Comparison of ENCODE assay signal across 17 mouse cellular contexts in the genomic region with DNA sequence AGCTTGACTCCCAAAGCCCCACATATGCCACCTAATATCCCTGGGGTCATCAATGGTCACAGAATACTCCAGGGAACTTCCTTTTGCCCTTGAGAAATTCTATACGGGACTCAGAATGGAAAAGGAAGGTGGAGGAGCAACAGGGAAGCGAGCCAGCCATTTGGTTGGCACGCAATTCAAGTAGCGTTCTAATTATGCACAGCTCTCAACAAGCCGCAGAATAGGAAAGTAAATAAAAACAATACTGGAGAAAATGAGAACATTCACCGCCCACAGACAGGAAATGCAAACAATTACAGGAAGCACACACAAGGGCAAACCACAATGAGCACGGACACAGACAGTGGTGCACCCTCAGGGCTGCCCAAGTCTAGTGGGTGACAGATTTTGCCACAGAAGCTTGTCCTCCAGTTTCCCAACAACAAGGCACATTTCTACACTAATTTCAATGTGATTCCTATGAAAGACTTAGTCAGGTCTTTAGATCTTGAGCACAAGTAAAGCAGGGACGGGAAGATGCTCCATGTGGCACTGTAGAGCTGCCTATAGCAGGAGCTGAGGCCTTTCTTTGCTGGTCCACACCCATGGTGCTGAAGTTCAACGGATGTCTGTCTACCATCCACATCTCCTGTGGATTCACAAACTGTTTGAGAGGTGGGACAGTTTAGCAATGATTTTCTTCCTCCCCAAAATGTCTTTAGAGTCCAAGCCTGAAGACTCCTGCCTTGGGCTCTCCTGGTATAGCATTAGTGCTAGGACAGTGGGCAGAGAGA.
DNase-seq lines count a peak whose midpoint lies in the region; ATAC-seq and TF ChIP-seq lines count a peak whose summit lies in the region.
"Had no signal": no experiment of that assay in that cellular context is flagged by ENCODE, and none has a peak within 500 bp of the region (broad histone marks: within the 10 kb centered on the region; RNA-seq: fewer than 3 reads in every experiment).

No protein-coding gene starts in this region.

- H3K9me3 ChIP-seq in hindbrain, embryonic 10.5 days = no peaks in the 10 kb centered on the region
- H3K9me3 ChIP-seq in hindbrain, postnatal 0 days (ENCODE audit: low read length) = no peaks in the 10 kb centered on the region
- H3K9me3 ChIP-seq: hindbrain, embryonic 13.5 days; lung, embryonic 15.5 days had no signal

- no peaks in the 10 kb centered on the region for H3K27me3 ChIP-seq in hindbrain, embryonic 10.5 days (ENCODE audit: insufficient read depth, poor library complexity, severe bottlenecking)
- no peaks in the 10 kb centered on the region for H3K27me3 ChIP-seq in hindbrain, postnatal 0 days (ENCODE audit: insufficient read depth, low read length)
- H3K27me3 ChIP-seq: hindbrain, embryonic 13.5 days; lung, embryonic 15.5 days had no signal

- no peak for ATAC-seq in cerebellum, adult (ENCODE audit: insufficient number of reproducible peaks, low FRiP score, low TSS enrichment)
- no peak for ATAC-seq in hindbrain, postnatal 0 days
- ATAC-seq: intestine, embryonic 16.5 days had no signal

- peaks cover 38% of the 10 kb centered on the region for H3K4me1 ChIP-seq in hindbrain, embryonic 10.5 days (replicated peaks)
- H3K4me1 ChIP-seq in hindbrain, postnatal 0 days (ENCODE audit: insufficient read depth, low read length) = peaks cover 21% of the 10 kb centered on the region
- peaks cover 38% of the 10 kb centered on the region for H3K4me1 ChIP-seq in brown adipose tissue, adult 24 weeks (ENCODE audit: control insufficient read depth, insufficient read depth, insufficient read length, low read length)

- no peak overlapping the region for H3K9ac ChIP-seq in hindbrain, postnatal 0 days (replicated peaks; ENCODE audit: low read length)
- H3K9ac ChIP-seq: hindbrain, embryonic 13.5 days; lung, embryonic 15.5 days had no signal

- peak; percentile 39 to 58 for DNase-seq in cerebellum, postnatal 25 days
- no peak for DNase-seq in hindbrain, embryonic 10.5 days (ENCODE audit: low spot score)
- DNase-seq in hindbrain, postnatal 0 days (ENCODE audit: low spot score) = no peak
- DNase-seq in 416B (ENCODE audit: low read depth) = peak; percentile 21
- DNase-seq in retina, embryonic 14.5 days (ENCODE audit: low spot score) = no peak
- DNase-seq in embryo, embryonic 9.5 days (ENCODE audit: extremely low spot score) = no peak
- DNase-seq: adrenal gland, postnatal 14 days; B cell, adult 2 months; embryo, embryonic 11 days; gastrocnemius, postnatal 36 days; kidney, postnatal 10 days; thymus, adult 18-20 months had no signal

- WGBS in hindbrain, embryonic 10.5 days = 86% methylated on average over 9 of the region's 9 CpGs
- 53% methylated on average over 9 of the region's 9 CpGs for WGBS in hindbrain, postnatal 0 days

- H3K27ac ChIP-seq in hindbrain, embryonic 10.5 days = 0 out of 2 replicates have a peak overlapping the region, but pooled peaks have one; percentile 23
- H3K27ac ChIP-seq in hindbrain, postnatal 0 days = no peak overlapping the region
- H3K27ac ChIP-seq in brown adipose tissue, adult 24 weeks (replicated peaks; ENCODE audit: low read depth, low read length) = peak overlapping the region; percentile 26; the same call in 1 of the 2 replicates
- H3K27ac ChIP-seq: hindbrain, embryonic 13.5 days; lung, embryonic 15.5 days had no signal

- no peak for TF ChIP-seq CTCF in hindbrain, postnatal 0 days (IDR thresholded peaks at IDR 0.05; ENCODE audit: low read depth)

- no peak overlapping the region for H3K4me2 ChIP-seq in hindbrain, postnatal 0 days (ENCODE audit: low read depth, low read length)
- H3K4me2 ChIP-seq: hindbrain, embryonic 13.5 days; lung, embryonic 15.5 days had no signal

- no peaks in the 10 kb centered on the region for H3K36me3 ChIP-seq in hindbrain, embryonic 10.5 days
- no peaks in the 10 kb centered on the region for H3K36me3 ChIP-seq in hindbrain, postnatal 0 days (ENCODE audit: insufficient read depth, low read length)
- H3K36me3 ChIP-seq: hindbrain, embryonic 13.5 days; lung, embryonic 15.5 days had no signal

- no peak overlapping the region for H3K4me3 ChIP-seq in hindbrain, embryonic 10.5 days
- no peak overlapping the region for H3K4me3 ChIP-seq in hindbrain, postnatal 0 days (ENCODE audit: low read length)
- H3K4me3 ChIP-seq in brown adipose tissue, adult 24 weeks (ENCODE audit: insufficient read depth, low read depth, low read length) = no peak overlapping the region
- H3K4me3 ChIP-seq: hindbrain, embryonic 13.5 days; lung, embryonic 15.5 days had no signal

Comparison
In these comparisons a context has a peak if more than half of its experiments do, and no peak if none do; other contexts are left out.
1. DNase-seq: peak in cerebellum, postnatal 25 days (2 of 2) and 416B (single experiment); none in hindbrain, embryonic 10.5 days (single experiment), hindbrain, postnatal 0 days (single experiment), retina, embryonic 14.5 days (single experiment) and embryo, embryonic 9.5 days (single experiment).